Mouse (Mus musculus) embryo, embryonic 10 days (tissue): ENCODE measurements around the gene Clic1.
A peak's percentile ranks its signal among the peaks of the same experiment; 100 is the strongest.

Experiments
- DNase-seq: peaks from one replicate; pipeline ENCODE4 v3.0.0-alpha.2; 2015; ENCODE audit warnings: low spot score

Clic1 gene

GRCm38 (mm10) chr17:35092403-35093198 lies 42.8 kb downstream of the Clic1 start:
- DNase-seq, result no peak

- DNase-seq, result no peak
Observed at GRCm38 (mm10) chr17:35094475-35095365, 45.0 kb downstream of the Clic1 start.

GRCm38 (mm10) chr17:35096597-35096996 lies 46.8 kb downstream of the Clic1 start:
- no peak for DNase-seq

GRCm38 (mm10) chr17:35097164-35097655 lies 47.4 kb downstream of the Clic1 start:
- no peak for DNase-seq

GRCm38 (mm10) chr17:35100196-35100765 lies 50.5 kb downstream of the Clic1 start:
- DNase-seq, result no peak

GRCm38 (mm10) chr17:35101161-35101560 lies 51.4 kb downstream of the Clic1 start:
- no peak for DNase-seq

- DNase-seq, result no peak
Observed at GRCm38 (mm10) chr17:35102299-35102698, 52.5 kb downstream of the Clic1 start.

- no peak for DNase-seq
Observed at GRCm38 (mm10) chr17:35103221-35103690, 53.5 kb downstream of the Clic1 start.

- DNase-seq, result no peak
Observed at GRCm38 (mm10) chr17:35104079-35104478, 54.3 kb downstream of the Clic1 start.

- no peak for DNase-seq
Observed at GRCm38 (mm10) chr17:35104754-35105153, 55.0 kb downstream of the Clic1 start.

- DNase-seq, result peak; percentile 65
Observed at GRCm38 (mm10) chr17:35105740-35106389, 56.1 kb downstream of the Clic1 start.

GRCm38 (mm10) chr17:35106522-35106921 lies 56.8 kb downstream of the Clic1 start:
- no peak for DNase-seq

GRCm38 (mm10) chr17:35108097-35108496 lies 58.3 kb downstream of the Clic1 start, which contains the start of gene Ly6g5c:
Gene Ly6g5c (plus strand): TSS chr17:35108279.
- DNase-seq, result no peak
